Mouse (Mus musculus) limb, embryonic 14.5 days (tissue): ENCODE results near the gene Rspo4. TPM values are rescaled to one million over a fixed set of nuclear protein-coding genes. Genes with fewer than 3 reads are reported as not detected.

Experiments used
- ATAC-seq: fragments of 200-750 bp; cut with Nextera tagmentation; 2 replicates; pipeline ENCODE4 v1.8.0; 2017; ENCODE audit warnings: low read depth, moderate number of reproducible peaks, moderate TSS enrichment; ENCODE audit not compliant: low FRiP score
- DNase-seq: peaks from one replicate; pipeline ENCODE4 v3.0.0-alpha.2; 2015; ENCODE audit warnings: low spot score
- H3K27ac ChIP-seq: fragments of 300-500 bp; sonication (generic); replicated peaks from 2 replicates; pipeline ENCODE4 v1.5.1; 2014; ENCODE audit warnings: low read depth, mild to moderate bottlenecking, low read length, moderate library complexity, mixed read lengths
- H3K27me3 ChIP-seq: fragments of 300-500 bp; sonication (generic); 2 replicates; pipeline ENCODE4 v1.6.1; 2014; ENCODE audit warnings: low read length, mixed read lengths; ENCODE audit not compliant: control insufficient read depth, insufficient read depth
- H3K36me3 ChIP-seq: fragments of 300-500 bp; sonication (generic); 2 replicates; pipeline ENCODE4 v1.6.1; 2014; ENCODE audit warnings: mild to moderate bottlenecking, low read length, moderate library complexity, mixed read lengths; ENCODE audit not compliant: control insufficient read depth, insufficient read depth
- H3K4me1 ChIP-seq: fragments of 300-500 bp; sonication (generic); 2 replicates; pipeline ENCODE4 v1.6.1; 2014; ENCODE audit warnings: antibody characterized with exemption, low read length, mixed read lengths; ENCODE audit not compliant: control insufficient read depth, insufficient read depth
- H3K4me2 ChIP-seq: fragments of 300-500 bp; sonication (generic); replicated peaks from 2 replicates; pipeline ENCODE4 v1.6.1; 2014; ENCODE audit warnings: low read depth, mild to moderate bottlenecking, low read length, moderate library complexity; ENCODE audit not compliant: severe bottlenecking
- H3K4me3 ChIP-seq: fragments of 300-500 bp; sonication (generic); replicated peaks from 2 replicates; pipeline ENCODE4 v1.5.1; 2014; ENCODE audit warnings: low read length
- H3K9ac ChIP-seq: fragments of 300-500 bp; sonication (generic); 2 replicates; pipeline ENCODE4 v1.6.1; 2014; ENCODE audit warnings: mild to moderate bottlenecking, low read depth, low read length, moderate library complexity; ENCODE audit not compliant: severe bottlenecking
- H3K9me3 ChIP-seq: fragments of 300-500 bp; sonication (generic); 2 replicates; pipeline ENCODE4 v1.6.1; 2016; ENCODE audit warnings: low read length; ENCODE audit not compliant: control insufficient read depth
- POLR2A ChIP-seq: fragments of 200-500 bp; IDR thresholded peaks from 2 replicates; pipeline ENCODE4 v1.8.0; 2012; ENCODE audit warnings: inconsistent platforms, mild to moderate bottlenecking, moderate library complexity, borderline replicate concordance; ENCODE audit not compliant: insufficient read depth, insufficient read length; ENCODE audit errors: extremely low read depth
- WGBS: fragments of 180-500 bp; shearing (Covaris S2); extraction: QIAGEN DNeasy Blood & Tissue Kit; methylation state at CpG from one replicate; pipeline ENCODE4 v1.1.7; 2014; 5-methylcytosine and 5-hydroxymethylcytosine counted together
- polyA plus RNA-seq, 2 experiments: library from polyadenylated mRNA; depleted of rRNA in 1 of 2; stranded (reverse) in 1 of 2; unstranded in 1 of 2; fragments of >200 nt; fragmentation: Nextera tagmentation in 1 of 2; extraction: Ambion mirVana in 1 of 2; gene quantifications; 2 replicates each; pipeline versions ENCODE4 v1.2.1 to v1.2.3; 2012 to 2014

Rspo4 gene
- 0.65 and 1.4 TPM in 2 replicates for polyA plus RNA-seq (2012; rRNA removed)
- 0.83 and 1.3 TPM in 2 replicates for polyA plus RNA-seq (2014; fragmentation: Nextera tagmentation; extraction: Ambion mirVana)

DNA sequence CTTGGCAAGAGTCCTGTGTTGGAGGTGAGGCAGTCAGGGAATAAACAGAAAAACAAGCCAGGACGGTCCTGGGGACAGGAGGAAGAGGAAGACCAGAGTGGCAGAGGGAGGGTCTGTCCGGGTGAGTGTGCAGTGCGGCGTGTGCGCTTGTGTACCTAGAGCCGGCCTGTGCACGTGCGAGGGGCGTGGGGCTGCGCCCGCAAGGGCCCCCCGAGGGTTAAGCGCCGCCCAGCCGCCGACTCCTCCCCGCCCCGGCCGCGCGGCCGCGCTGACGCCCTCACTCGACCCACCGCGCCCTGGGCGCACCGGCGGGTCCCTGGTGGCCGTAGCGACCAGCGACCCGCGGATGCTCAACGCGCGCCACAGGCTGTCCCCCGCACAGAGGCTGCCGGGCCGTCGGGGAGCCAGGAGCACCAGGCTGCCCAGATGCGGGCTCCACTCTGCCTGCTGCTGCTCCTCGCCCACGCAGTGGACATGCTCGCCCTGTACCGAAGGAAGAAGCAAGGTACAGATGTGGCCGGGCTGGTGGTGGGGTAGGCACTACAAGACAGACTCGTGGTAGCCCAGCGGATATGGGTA is at the start of gene Rspo4:
Rspo4 (plus strand) TSS at position 280 of the 579 bp plus-strand sequence.
- DNase-seq: no peak
- Histone ChIP-seq H3K4me1 (peaks cover 4% of the 10 kb centered on the region; the same call in 1 of the 2 replicates), H3K27ac (no peak within 1 kb of the TSS), H3K9me3 (no peaks in the 10 kb centered on the region), H3K4me2 (peak within 1 kb of the TSS; percentile 72), H3K4me3 (peak within 1 kb of the TSS; percentile 40), H3K9ac (peak within 1 kb of the TSS; percentile 53), H3K36me3 (no peaks in the 10 kb centered on the region), H3K27me3 (peaks cover 13% of the 10 kb centered on the region; the same call in 1 of the 2 replicates)
- WGBS: 2% methylated on average over 20 of the region's 50 CpGs
- no peak for TF ChIP-seq POLR2A
- peak; percentile 47; the same call in 1 of the 2 replicates for ATAC-seq

DNA sequence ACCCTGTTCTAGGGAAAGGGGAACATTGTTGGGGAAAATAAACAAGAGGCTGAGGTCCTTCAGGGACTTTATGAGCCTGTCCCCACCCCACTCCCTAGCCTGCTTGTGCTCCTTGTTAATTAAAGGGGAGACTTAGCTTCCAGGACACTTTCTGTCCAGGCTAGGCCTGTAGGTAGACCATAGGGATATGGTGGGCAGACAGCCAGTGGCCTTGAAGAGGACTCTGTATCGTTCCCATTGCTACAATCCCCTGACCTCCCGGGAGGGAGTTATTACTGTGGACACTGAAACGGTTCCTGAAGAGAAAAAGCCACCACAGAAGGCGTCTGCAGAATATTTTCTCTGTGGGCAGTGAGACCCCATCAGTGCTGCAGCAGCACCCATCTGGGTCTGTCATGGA is 27.1 kb upstream of the Rspo4 start:
- Histone ChIP-seq H3K4me1 (no peaks in the 10 kb centered on the region), H3K9ac (no peak overlapping the region), H3K27ac (no peak overlapping the region), H3K36me3 (no peaks in the 10 kb centered on the region), H3K27me3 (no peaks in the 10 kb centered on the region), H3K9me3 (no peaks in the 10 kb centered on the region), H3K4me3 (no peak overlapping the region), H3K4me2 (no peak overlapping the region)
- no peak for TF ChIP-seq POLR2A
- 65% methylated on average over 4 of the region's 4 CpGs for WGBS
- no peak for ATAC-seq
- DNase-seq: no peak

DNA sequence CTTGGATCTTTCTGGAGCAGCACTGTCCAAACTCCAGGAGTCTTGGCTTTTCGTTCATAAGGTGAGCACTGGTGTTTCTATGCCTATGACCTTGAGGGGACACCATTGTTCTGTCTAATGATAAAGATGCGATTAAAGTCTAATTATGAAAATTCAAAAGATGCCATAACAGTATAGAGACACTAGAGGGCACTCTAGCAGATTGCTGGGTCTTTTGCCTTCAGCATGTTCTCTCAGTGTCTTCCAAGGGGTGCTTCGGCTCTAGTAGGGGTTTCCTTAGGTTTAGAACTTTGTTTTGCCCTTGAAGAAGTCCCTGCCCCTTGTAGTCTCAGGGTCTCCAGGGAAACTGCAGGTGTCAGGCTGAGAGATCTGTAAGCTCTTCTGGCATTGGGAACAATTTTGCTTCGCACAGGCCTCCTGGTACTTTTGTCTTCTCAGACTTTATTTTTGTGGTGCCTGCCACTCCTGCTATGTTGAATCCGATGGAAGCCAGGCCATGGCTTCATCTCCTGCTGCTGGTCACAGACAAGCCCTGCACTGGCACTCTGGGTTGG is 19.6 kb downstream of the Rspo4 start:
- Histone ChIP-seq H3K9ac (no peak overlapping the region), H3K27ac (no peak overlapping the region), H3K4me1 (no peaks in the 10 kb centered on the region), H3K27me3 (no peaks in the 10 kb centered on the region), H3K36me3 (no peaks in the 10 kb centered on the region), H3K4me3 (no peak overlapping the region), H3K9me3 (no peaks in the 10 kb centered on the region), H3K4me2 (no peak overlapping the region)
- no peak for ATAC-seq
- DNase-seq: no peak
- 54% methylated on average over 5 of the region's 5 CpGs for WGBS
- no peak for TF ChIP-seq POLR2A

DNA sequence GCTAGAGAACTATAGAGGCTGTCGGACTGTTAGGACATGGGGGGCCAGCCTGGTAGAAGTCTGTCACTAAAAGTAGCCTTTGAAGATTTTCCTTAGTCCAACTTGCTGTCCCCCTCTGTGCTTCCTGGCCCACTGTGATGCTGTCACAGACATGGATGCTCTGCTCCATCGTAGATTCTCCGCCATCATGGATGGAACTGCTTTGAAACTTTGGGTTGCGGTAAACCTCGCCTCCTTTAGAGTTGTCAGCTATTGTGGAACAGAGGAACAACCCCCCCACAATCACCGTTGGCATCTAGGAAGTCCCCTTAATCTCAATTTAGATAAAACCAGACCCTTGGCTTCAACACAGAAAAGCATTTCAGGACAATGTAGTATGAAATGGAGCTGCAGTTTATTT is 22.2 kb downstream of the Rspo4 start:
- 86% methylated on average over 6 of the region's 6 CpGs for WGBS
- DNase-seq: no peak
- Histone ChIP-seq H3K9me3 (no peaks in the 10 kb centered on the region), H3K4me3 (no peak overlapping the region), H3K9ac (no peak overlapping the region), H3K36me3 (no peaks in the 10 kb centered on the region), H3K4me1 (no peaks in the 10 kb centered on the region), H3K27me3 (no peaks in the 10 kb centered on the region), H3K4me2 (no peak overlapping the region), H3K27ac (no peak overlapping the region)
- ATAC-seq: no peak
- no peak for TF ChIP-seq POLR2A

DNA sequence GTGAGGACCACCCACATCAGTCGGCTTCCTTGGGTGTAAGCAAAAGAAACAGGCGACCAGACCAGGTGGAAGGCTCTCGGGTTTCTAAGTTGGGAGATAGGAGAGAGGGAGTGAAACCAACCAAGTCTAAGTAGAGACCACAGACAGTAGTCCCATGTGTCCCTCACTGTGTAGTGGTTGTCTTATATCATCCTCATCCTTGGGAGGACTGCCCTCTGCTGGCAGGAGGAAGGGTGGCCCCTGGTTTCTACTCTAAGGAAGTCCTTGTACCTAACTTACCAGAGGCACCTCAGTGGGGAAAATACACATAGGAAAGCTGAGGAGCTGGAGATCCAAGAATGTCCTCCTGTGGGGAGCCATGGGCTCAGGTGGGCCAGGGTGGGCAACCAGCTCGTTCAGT is 23.8 kb downstream of the Rspo4 start:
- WGBS: 28% methylated on average over 4 of the region's 4 CpGs
- no peaks in the 10 kb centered on the region for H3K27me3 ChIP-seq
- no peaks in the 10 kb centered on the region for H3K9me3 ChIP-seq
- DNase-seq: peak; percentile 34
- H3K9ac ChIP-seq: no peak overlapping the region
- H3K4me3 ChIP-seq: no peak overlapping the region
- no peak overlapping the region for H3K4me2 ChIP-seq
- no peak overlapping the region for H3K27ac ChIP-seq
- no peaks in the 10 kb centered on the region for H3K36me3 ChIP-seq
- no peaks in the 10 kb centered on the region for H3K4me1 ChIP-seq
- no peak for TF ChIP-seq POLR2A
- peak; percentile 34; the same call in 1 of the 2 replicates for ATAC-seq
